ENCODE assay signal across 25 mouse cellular contexts in genomic region chr9:95736238-95736637, GRCm38 (mm10). TPM values are rescaled to one million over a fixed set of nuclear protein-coding genes. Genes with fewer than 3 reads are reported as not detected.
DNase-seq lines count a peak whose midpoint lies in the region; ATAC-seq and TF ChIP-seq lines count a peak whose summit lies in the region.
"Had no signal": no experiment of that assay in that cellular context is flagged by ENCODE, and none has a peak within 500 bp of the region (broad histone marks: within the 10 kb centered on the region; RNA-seq: fewer than 3 reads in every experiment).

No protein-coding gene starts in this region.

- H3K36me3 ChIP-seq in kidney, postnatal 0 days (ENCODE audit: insufficient read depth, low read length): no peaks in the 10 kb centered on the region
- H3K36me3 ChIP-seq in lung, postnatal 0 days (ENCODE audit: insufficient read depth, low read length): peaks cover 6% of the 10 kb centered on the region; the same call in 1 of the 2 replicates
- H3K36me3 ChIP-seq: limb, embryonic 10.5 days; stomach, embryonic 15.5 days had no signal

- ATAC-seq in kidney, postnatal 0 days (replicated peaks; ENCODE audit: low FRiP score, low read depth): no peak
- ATAC-seq in lung, postnatal 0 days: no peak
- ATAC-seq in erythroblast, adult 5-6 weeks (replicated peaks; ENCODE audit: low FRiP score, poor library complexity, severe bottlenecking): no peak
- ATAC-seq: inflammation-experienced regulatory T-cells, adult 6 months; midbrain, embryonic 16.5 days had no signal

- H3K4me1 ChIP-seq in kidney, postnatal 0 days (replicated peaks; ENCODE audit: insufficient read depth, low read length): no peaks in the 10 kb centered on the region
- H3K4me1 ChIP-seq in lung, postnatal 0 days (ENCODE audit: insufficient read depth, low read depth, low read length): no peaks in the 10 kb centered on the region
- no peaks in the 10 kb centered on the region; the same call in 1 of the 2 replicates for H3K4me1 ChIP-seq in cortical plate, adult 2 months (ENCODE audit: control insufficient read depth, insufficient read depth, low read length)
- H3K4me1 ChIP-seq: forebrain, embryonic 12.5 days; heart, embryonic 13.5 days; hindbrain, embryonic 13.5 days; limb, embryonic 10.5 days; neural tube, embryonic 15.5 days; stomach, embryonic 15.5 days had no signal

- H3K27me3 ChIP-seq in kidney, postnatal 0 days (ENCODE audit: insufficient read depth, low read length): no peaks in the 10 kb centered on the region
- H3K27me3 ChIP-seq in lung, postnatal 0 days (replicated peaks; ENCODE audit: insufficient read depth, low read length): no peaks in the 10 kb centered on the region
- H3K27me3 ChIP-seq: forebrain, embryonic 12.5 days; heart, embryonic 13.5 days; hindbrain, embryonic 13.5 days; neural tube, embryonic 15.5 days; stomach, embryonic 15.5 days had no signal

- peak; percentile 7; the same call in 1 of the 2 replicates for TF ChIP-seq CTCF in gastrocnemius, adult 2 months (IDR thresholded peaks at IDR 0.05)
- peak; percentile 47 for TF ChIP-seq CTCF in kidney, postnatal 0 days (IDR thresholded peaks at IDR 0.05; ENCODE audit: low read depth)
- TF ChIP-seq CTCF in lung, postnatal 0 days (IDR thresholded peaks at IDR 0.05): peak; percentile 32
- TF ChIP-seq CTCF in cortical plate, adult 2 months (IDR thresholded peaks at IDR 0.05; ENCODE audit: extremely low read depth, insufficient read depth, low read length): peak; percentile 30; the same call in 1 of the 2 replicates

- H3K9ac ChIP-seq in kidney, postnatal 0 days (ENCODE audit: low read depth, low read length): no peak overlapping the region
- H3K9ac ChIP-seq in lung, postnatal 0 days (replicated peaks; ENCODE audit: low read depth): no peak overlapping the region
- H3K9ac ChIP-seq: forebrain, embryonic 12.5 days; heart, embryonic 13.5 days; hindbrain, embryonic 13.5 days; neural tube, embryonic 15.5 days; stomach, embryonic 15.5 days had no signal

- H3K4me3 ChIP-seq in gastrocnemius, adult 2 months: no peak overlapping the region
- H3K4me3 ChIP-seq in kidney, postnatal 0 days (replicated peaks; ENCODE audit: low read depth, low read length): no peak overlapping the region
- no peak overlapping the region for H3K4me3 ChIP-seq in lung, postnatal 0 days (ENCODE audit: low read depth, low read length)
- H3K4me3 ChIP-seq in cortical plate, adult 2 months (ENCODE audit: insufficient read depth, low read length): no peak overlapping the region
- H3K4me3 ChIP-seq: forebrain, embryonic 12.5 days; heart, embryonic 13.5 days; hindbrain, embryonic 13.5 days; limb, embryonic 10.5 days; neural tube, embryonic 15.5 days; stomach, embryonic 15.5 days had no signal

- no peaks in the 10 kb centered on the region for H3K9me3 ChIP-seq in kidney, postnatal 0 days (replicated peaks; ENCODE audit: low read length)
- H3K9me3 ChIP-seq in lung, postnatal 0 days (ENCODE audit: low read length): no peaks in the 10 kb centered on the region
- H3K9me3 ChIP-seq: forebrain, embryonic 12.5 days; heart, embryonic 13.5 days; hindbrain, embryonic 13.5 days; limb, embryonic 10.5 days; neural tube, embryonic 15.5 days; stomach, embryonic 15.5 days had no signal

- H3K4me2 ChIP-seq in kidney, postnatal 0 days (ENCODE audit: low read length): no peak overlapping the region
- H3K4me2 ChIP-seq in lung, postnatal 0 days (replicated peaks; ENCODE audit: low read depth, low read length): no peak overlapping the region
- H3K4me2 ChIP-seq: forebrain, embryonic 12.5 days; heart, embryonic 13.5 days; hindbrain, embryonic 13.5 days; neural tube, embryonic 15.5 days; stomach, embryonic 15.5 days had no signal

- no peak for TF ChIP-seq POLR2A in cortical plate, adult 2 months (IDR thresholded peaks at IDR 0.05; ENCODE audit: extremely low read depth, insufficient read depth, low read length)

- no peak for TF ChIP-seq EP300 in lung, postnatal 0 days (IDR thresholded peaks at IDR 0.05)

- intact Hi-C loops in gastrocnemius, adult 2 months (cut with DNase I): no loop called here

- H3K27ac ChIP-seq in gastrocnemius, adult 2 months: no peak overlapping the region
- no peak overlapping the region for H3K27ac ChIP-seq in kidney, postnatal 0 days
- no peak overlapping the region for H3K27ac ChIP-seq in lung, postnatal 0 days (ENCODE audit: low read length)
- no peak overlapping the region for H3K27ac ChIP-seq in cortical plate, adult 2 months (ENCODE audit: insufficient read depth, low read length)
- H3K27ac ChIP-seq: forebrain, embryonic 12.5 days; heart, embryonic 13.5 days; hindbrain, embryonic 13.5 days; limb, embryonic 10.5 days; macrophage; neural tube, embryonic 15.5 days; stomach, embryonic 15.5 days had no signal

- no peak for DNase-seq in gastrocnemius, adult 2 months
- DNase-seq in gastrocnemius, postnatal 25 days: no peak
- DNase-seq in kidney, postnatal 0 days (ENCODE audit: low spot score): no peak
- DNase-seq in kidney, postnatal 36 days: no peak
- no peak for DNase-seq in lung, postnatal 0 days (ENCODE audit: low spot score)
- DNase-seq in lung, postnatal 14 days: no peak
- DNase-seq: adrenal gland, postnatal 14 days; B cell, adult 2 months; cerebellum, adult 9-11 months; kidney, postnatal 4 days; liver; lung, adult 2 months; thymus, adult 18-20 months had no signal

RNA-seq across cellular contexts. Expression of gene Trpc1, which starts 13.9 kb away (rescaled TPM):
- total RNA-seq in gastrocnemius, adult 2 months (2021): 1 to 10 TPM in 1 of 2 experiments, under 1 TPM in 1; 0.71 to 1.2 TPM
- 1 to 10 TPM in 1 of 2 experiments, under 1 TPM in 1; 0.64 to 1.2 TPM for total RNA-seq in gastrocnemius, postnatal 25 days (2021)
- 5.1 and 5.4 TPM in 2 replicates for polyA plus RNA-seq in kidney, postnatal 0 days (2015; fragmentation: Nextera tagmentation; extraction: Ambion mirVana)
- 4.7 and 4.9 TPM in 2 replicates for polyA plus RNA-seq in lung, postnatal 0 days (2015; fragmentation: Nextera tagmentation; extraction: Ambion mirVana)
- 26.2 and 26.3 TPM in 2 replicates for polyA plus RNA-seq in cortical plate, adult 2 months (2012; rRNA removed)
- total RNA-seq in erythroblast, adult 5-6 weeks (2015; ENCODE audit: low replicate concordance): not detected in 2 replicates
- 0.43 TPM in 1 of 2 replicates, not detected in the other for total RNA-seq in erythroblast, adult 5-6 weeks (2017; ENCODE audit: low replicate concordance)
- total RNA-seq: granulocyte monocyte progenitor cell, adult 5-6 weeks had no signal
- polyA plus RNA-seq: macrophage had no signal
